Mouse (Mus musculus) gastrocnemius, adult 18-20 months (tissue): ENCODE measurements at regions not wholly inside any gene's neighbourhood (a gene's known extent, or its start where the extent isn't known, plus 50 kb on each side); places are given as distances from the start of the nearest gene placed in this dataset.

Source experiments
- DNase-seq: peaks from one replicate; pipeline ENCODE4 v3.0.0; 2021; ENCODE audit warnings: low spot score

GRCm38 (mm10) chr12:86830247-86830585 lies 54.4 kb downstream of the Irf2bpl start:
- no peak for DNase-seq

- no peak for DNase-seq
Observed at GRCm38 (mm10) chr12:86829581-86830246, 54.9 kb downstream of the Irf2bpl start.

- no peak for DNase-seq
Observed at GRCm38 (mm10) chr12:86827241-86827606, 57.4 kb downstream of the Irf2bpl start.

GRCm38 (mm10) chr12:86826420-86827240 lies 58.0 kb downstream of the Irf2bpl start:
- no peak for DNase-seq

GRCm38 (mm10) chr12:86825584-86826419 lies 58.8 kb downstream of the Irf2bpl start:
- no peak for DNase-seq

- DNase-seq: peak; percentile 93
Observed at GRCm38 (mm10) chr12:86824860-86825583, 59.6 kb downstream of the Irf2bpl start.

- peak; percentile 89 for DNase-seq
Observed at GRCm38 (mm10) chr12:86823855-86824589, 60.6 kb downstream of the Irf2bpl start.

- no peak for DNase-seq
Observed at GRCm38 (mm10) chr12:86823488-86823854, 61.1 kb downstream of the Irf2bpl start.

GRCm38 (mm10) chr12:86821183-86821582 lies 63.4 kb downstream of the Irf2bpl start:
- no peak for DNase-seq

- DNase-seq: no peak
Observed at GRCm38 (mm10) chr12:86819568-86819967, 65.0 kb downstream of the Irf2bpl start.

GRCm38 (mm10) chr12:86819163-86819562 lies 65.4 kb downstream of the Irf2bpl start:
- no peak for DNase-seq

GRCm38 (mm10) chr12:86818201-86818600 lies 66.4 kb downstream of the Irf2bpl start:
- no peak for DNase-seq

- DNase-seq: peak; percentile 87
Observed at GRCm38 (mm10) chr12:86816702-86817610, 67.6 kb downstream of the Irf2bpl start.

- peak; percentile 85 for DNase-seq
Observed at GRCm38 (mm10) chr12:86816171-86816701, 68.4 kb downstream of the Irf2bpl start.

- DNase-seq: no peak
Observed at GRCm38 (mm10) chr12:86814740-86815139, 69.9 kb downstream of the Irf2bpl start.
